Mouse (Mus musculus) cerebellum, adult 2 months (tissue): Measurements from ENCODE around the gene Rpl4.

Experiments used
- CTCF ChIP-seq: fragments of 200-500 bp; IDR thresholded peaks from 2 replicates; pipeline ENCODE4 v1.5.1; 2011; ENCODE audit warnings: low read depth, mild to moderate bottlenecking, control low read depth, low read length, moderate library complexity, borderline replicate concordance; ENCODE audit not compliant: insufficient read depth
- POLR2A ChIP-seq: fragments of 200-500 bp; IDR thresholded peaks from 2 replicates; pipeline ENCODE4 v1.6.1; 2011; ENCODE audit warnings: low read length, control low read depth, borderline replicate concordance; ENCODE audit not compliant: insufficient read depth

DNA sequence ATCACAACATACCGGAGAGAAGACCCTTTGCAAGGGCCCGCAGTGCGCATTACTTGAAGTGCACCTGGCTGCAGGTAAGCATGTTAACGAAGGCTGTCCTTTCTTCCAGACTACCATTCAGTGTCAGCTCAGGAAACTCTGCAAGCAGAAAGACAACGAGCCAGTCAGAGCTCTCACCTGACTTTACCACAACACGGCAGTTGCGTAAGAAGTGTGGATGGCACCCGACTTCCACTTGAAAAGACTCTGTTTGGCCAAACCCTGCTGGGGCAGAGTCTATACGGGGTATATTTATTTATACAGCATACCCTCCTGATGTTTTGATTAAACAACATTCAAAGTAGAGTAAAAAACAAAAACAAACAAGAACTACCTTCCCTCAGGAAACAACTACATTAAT lies 33.3 kb upstream of the Rpl4 start:
- TF ChIP-seq CTCF (no peak), POLR2A (no peak)
